Mouse (Mus musculus): Measurements from ENCODE around the gene Pitpnb.

The Pitpnb gene

DNA sequence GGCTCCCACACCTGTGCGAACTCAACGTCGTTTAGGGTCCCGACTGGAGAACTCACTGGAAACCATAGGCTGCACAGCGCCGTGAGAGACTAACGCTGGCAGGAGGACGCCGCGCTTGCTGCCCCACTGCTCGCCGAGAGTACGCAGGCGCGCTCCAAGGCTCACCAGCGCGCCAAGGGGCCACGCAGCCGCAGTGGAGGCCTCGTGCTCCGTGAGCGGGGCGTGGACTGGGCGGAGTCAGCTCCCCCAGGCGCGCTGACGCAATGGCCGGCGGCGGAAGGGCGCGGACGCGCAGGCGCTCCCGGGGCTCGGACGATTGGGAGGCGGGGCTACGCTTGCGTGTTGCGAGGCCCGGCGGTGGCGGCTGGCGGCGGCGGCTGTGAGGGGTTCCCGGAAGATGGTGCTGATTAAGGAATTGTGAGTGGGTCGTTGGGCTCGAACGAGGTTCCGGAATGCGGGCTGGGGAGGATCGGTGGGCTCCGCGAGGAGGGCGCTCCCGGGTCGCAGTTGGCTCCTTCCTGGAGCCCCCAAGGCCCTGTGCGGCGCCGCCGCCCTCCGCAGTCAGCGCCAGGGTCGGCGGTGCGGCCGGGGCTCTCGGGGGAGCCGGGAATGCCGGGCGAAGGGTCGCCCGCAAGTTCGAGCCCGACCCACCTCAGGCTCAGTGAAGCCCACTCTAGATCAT is at the start of gene Pitpnb:
Gene Pitpnb, plus strand, starts transcription at position 347 of the 682 bp plus-strand sequence.
- peak; percentile 99 for DNase-seq

DNA sequence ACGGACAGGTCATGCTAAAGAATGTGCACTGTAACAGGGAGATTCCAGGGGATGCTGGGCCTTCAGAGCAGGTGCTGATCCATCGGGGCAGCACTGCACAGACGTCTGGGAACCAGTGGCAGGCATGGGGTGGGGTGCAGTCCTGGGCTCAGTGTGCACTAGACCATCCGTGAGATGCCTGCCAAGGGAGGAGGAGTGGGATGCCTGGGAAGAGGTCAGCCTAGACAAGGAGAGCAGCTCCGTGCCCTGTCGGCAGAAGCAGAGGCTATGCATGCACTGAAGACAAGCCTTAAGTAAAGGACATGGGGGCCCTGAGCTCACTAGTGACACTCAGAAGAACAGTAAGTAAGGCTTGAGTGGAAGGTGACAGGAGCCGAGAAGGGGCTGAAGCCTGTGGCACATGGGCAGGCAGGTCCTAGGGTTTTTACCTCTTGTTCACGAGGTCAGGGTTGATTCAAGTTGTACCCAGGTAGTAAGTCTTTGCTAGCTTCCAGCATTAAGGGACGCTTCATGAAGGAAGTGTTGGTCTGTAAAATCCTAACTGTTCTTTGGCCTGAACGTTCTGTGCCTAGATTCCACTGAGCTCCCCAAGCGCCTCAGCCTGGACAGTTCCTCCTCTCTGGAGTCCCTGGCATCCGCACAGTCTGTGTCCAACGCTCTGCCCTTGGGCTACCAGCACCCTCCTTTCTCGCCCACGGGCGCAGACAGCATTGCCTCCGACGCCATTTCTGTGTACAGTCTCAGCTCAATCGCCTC is 46.0 kb upstream of the Pitpnb start:
- no peak for DNase-seq

DNA sequence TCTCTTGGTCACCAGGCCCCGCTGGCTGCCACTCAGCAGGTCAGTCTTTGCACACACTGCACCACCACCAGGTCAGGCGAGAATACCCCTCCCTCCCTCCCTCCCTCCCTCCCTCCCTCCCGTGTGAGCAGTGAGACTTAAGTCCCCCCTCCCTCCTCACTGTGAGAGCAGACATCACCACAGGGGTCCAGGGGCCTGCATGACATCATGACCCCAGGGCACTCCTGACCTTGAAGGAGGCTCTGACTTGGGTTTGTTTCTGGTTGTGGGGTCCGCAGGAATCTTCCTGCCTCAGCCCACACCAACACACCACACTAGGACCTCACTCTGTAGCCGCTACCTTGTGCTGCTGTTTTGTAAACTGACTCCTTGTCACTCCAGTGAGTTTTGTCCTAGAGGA is 43.0 kb upstream of the Pitpnb start:
- DNase-seq, result no peak

DNA sequence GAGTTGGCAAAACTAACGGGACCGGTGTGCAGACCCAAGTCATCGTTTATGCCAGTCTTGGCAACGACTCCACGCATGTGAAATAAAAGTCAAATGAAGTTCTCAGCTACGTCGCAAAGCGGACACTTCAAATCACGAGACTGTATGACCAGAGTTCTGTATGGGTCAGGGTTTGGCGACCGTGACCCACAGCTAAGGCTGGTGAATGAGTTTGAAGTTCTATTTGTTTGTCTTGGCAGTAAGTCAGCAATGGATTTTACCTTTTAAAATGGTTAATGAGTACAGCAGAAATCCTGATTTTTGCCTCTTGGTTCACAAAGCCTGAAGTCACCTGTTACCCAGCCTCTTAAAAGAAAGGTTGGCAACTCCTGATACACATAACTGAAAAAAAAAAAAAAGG is 42.1 kb upstream of the Pitpnb start:
- DNase-seq, result peak in 1 of 2 experiments; percentile 38

DNA sequence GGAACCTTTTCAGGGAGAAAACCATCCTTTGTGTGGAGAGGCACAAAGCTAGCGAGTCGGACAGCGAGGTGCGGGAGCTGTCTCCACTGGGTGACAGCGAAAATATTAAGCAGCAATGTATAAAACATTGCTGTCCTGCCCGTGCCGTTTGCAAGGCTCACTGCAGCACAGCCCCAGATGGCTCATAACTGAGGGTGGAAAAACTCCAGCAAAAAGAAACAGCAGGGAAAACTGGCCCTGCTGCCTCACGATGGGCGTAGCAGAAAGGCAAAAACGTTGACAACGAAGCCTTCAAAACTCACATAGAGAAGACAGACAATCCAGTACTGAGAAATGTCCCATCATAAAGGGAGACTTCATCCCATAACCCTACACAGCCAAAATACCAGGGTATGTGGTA is 40.5 kb upstream of the Pitpnb start:
- DNase-seq, result no peak

DNA sequence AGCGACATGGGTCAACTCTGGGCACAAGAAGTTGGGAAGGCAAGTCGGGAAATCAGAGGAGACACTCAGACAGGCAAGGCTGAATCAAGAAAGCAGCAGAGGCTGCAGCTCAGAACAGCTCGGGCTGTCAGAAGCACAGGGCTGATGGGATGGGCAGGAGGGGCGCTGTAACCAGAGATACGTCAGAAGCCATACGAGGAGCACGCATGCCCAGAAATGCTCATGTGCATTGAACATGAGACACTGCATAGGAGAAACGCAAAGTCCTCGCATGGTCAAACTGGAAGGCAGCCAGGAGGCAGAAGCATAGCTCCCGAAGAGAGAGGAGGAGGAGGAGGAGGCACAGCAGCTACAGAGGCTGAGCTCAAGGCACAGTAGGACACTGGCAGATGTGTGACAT is 38.9 kb upstream of the Pitpnb start:
- DNase-seq, result peak in 1 of 2 experiments; percentile 45

DNA sequence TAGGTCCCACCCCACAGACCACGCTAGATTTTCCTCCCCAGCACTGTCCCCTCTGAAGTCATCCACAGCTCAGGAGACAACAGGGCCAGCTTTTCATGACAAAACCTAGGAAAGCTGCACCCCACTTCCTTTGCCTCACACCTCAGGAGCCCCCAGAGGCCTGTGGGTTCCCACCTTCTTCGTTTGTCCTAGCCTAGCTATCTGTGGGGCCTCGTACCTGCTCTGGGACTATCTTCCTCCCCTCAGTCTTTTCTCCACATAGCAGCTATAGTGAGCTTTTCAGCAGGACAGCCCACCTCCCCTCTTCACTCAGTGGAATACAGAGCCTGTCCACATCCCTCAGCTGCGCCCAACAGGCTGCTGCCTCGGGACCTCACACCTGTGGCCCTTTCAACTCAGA is 32.8 kb upstream of the Pitpnb start:
- peak in 1 of 2 experiments; percentile 8 for DNase-seq

DNA sequence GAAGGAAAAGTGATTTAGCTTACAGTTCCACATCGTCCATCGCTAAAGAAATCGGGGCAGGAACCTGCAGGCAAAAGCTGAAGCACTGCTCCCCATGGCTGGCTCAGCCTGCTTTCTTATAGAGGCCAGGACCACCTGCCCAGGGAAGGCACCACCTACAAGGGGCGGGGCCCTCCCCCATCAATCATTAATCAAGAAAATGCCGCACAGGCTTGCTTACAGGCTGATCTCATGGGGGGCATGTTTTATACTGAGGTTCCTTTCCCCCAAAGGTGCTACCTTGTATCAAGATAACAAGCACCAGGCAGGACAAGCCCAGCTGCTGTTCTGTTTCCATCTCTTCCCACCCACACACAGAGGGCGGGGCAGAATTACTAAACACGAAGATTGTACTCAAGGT is 31.9 kb upstream of the Pitpnb start:
- DNase-seq, result peak in 1 of 2 experiments; percentile 11

DNA sequence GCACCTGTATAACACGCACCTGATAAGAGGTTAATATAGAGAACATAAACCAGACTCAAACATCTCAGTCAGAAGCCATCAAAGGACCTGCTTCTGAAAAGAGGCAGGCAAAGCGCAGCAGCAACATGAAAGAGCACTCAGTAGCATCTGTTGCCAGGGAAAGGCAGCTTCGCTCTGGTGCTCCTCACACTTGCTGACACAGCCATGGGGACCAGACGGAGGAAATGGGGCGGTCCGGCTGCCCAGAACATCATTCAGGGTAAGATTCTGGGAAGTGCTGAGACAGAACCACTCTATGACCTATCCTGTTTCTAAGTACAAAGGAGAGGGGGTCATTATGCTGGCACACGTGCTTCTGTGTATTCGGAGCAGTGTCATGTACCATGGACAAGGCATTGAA is 29.8 kb upstream of the Pitpnb start:
- DNase-seq, result no peak

DNA sequence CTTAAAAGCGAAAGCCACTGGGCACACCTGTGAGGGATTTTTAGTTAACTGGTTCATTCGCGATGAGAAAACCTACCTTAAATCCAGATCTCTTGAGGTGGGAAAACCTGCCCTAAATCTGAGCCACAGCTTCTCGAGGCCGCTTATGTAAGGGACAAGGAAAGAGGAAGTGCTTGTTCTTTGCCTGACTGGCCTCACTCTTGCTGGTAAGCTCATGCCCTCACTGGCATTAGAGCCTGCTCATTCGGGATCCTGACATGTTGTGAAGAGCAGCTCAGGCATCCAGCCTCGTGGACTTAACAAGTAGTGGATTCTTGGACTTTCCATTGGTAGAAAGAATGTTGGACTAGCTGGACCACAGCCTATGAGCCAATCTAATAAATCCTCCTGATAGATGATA is 28.8 kb upstream of the Pitpnb start:
- DNase-seq, result peak in 1 of 2 experiments; percentile 7

DNA sequence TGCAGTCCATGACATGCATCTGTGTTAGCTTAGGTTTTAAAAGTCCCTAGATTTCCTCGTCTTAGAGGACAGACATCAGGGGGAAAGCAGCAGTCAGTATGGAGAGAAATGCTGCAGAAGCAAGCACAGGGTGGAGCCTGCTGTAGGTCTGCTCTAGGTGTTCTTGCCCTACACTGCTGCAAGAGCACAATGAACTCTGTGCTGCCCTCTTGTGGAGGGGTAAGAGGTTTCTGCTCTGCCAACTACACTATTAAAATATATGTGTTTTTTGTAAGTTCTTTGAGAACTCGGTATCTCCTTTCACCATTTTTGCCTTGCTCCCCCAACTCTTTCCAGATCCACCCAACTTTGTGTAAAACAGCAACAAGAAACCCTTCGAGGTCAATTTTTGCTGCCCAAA is 25.8 kb upstream of the Pitpnb start:
- no peak for DNase-seq

DNA sequence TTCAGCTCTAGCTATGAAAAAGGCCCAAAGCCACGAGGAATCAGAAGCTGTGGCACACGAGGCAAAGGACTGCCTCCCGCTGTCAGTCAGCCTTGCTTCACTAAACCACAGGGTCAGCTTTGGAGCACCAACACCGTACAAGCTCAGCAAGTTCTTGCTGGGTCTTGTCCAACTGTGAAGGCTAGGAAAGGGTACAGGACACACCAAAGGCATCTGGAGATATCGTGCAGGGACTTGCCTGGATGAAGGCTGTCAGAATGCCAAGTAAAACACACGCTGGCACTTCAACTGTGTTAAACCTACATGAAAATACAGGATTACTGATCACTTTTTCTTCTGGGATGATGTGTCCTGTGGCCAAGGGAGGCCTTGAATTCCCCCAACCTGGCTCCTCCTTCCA is 20.4 kb upstream of the Pitpnb start:
- no peak for DNase-seq

DNA sequence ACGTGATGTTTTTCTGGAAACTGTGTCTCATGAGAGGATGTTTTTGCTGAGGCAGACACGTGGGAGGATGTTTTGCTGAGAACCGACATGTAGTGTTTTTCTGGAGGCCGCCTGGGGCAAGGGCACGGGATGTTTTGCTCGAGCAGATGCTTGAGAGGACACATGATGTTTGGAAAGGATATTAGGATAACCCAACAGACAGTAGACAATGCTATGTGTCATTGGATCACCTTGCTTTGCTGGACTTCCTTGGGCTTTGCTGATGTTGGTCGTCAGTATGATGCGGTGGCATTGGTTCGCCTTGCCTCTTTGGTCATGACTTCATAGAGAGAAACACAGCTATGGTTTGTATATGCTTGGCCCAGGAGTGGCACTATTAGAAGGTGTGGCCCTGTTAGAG is 16.7 kb upstream of the Pitpnb start:
- DNase-seq, result no peak

DNA sequence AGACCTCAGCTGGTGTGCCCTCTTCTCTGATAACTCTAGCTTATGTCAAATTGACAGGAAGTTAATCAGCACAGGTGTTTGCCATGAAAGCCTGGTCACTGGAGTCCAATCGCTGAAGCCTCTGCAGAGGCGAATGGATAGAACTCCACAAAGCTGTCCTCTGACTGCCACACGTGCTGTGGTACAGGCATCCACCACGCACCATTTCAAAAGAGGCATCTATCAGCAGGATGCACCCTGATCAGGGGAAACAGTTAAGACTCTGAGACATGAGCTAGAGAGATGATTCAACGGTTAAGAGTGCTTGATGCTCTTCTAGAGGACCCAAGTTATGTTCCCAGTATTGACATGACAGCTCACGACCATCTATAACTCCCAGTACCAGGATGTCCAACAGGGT is 15.5 kb upstream of the Pitpnb start:
- no peak for DNase-seq

DNA sequence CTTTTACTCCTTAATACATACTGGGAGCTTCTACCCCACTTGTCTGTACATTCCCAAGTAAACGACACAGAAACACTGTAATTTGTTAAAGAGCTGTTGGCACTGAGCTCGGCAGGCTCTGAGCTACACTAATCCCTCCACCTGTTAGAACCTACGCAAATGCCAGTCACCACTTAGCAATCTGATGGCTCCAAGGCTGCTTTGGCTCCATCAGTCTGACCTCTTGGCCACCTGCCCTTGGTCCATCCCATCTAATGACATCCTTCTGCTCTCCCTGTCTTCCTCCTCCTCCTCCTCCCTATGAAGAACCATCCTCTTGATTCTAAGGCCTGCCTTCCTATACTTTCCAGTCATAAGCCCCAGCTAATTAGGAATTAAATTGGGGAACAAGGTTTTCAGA is 13.0 kb upstream of the Pitpnb start:
- DNase-seq, result no peak

DNA sequence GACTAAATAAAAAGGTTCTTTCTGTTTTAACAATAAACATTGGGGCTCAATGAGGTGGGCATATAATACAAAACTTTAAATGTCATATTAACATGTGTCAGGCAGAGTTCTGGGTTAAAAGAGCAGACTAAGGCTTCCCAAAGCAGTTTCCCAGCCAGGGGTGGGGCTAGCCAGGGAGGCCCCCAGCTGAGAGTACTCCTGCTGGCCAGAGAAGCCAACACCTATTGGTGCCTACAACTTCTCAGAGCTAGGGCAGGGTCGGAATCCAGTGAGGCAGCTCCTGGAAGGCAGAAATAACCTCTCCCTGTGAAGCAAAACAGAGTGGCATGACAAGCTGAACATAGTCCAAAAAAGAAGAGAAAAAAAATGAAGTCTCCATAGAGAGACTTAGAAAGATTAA is 11.6 kb upstream of the Pitpnb start:
- DNase-seq, result no peak

DNA sequence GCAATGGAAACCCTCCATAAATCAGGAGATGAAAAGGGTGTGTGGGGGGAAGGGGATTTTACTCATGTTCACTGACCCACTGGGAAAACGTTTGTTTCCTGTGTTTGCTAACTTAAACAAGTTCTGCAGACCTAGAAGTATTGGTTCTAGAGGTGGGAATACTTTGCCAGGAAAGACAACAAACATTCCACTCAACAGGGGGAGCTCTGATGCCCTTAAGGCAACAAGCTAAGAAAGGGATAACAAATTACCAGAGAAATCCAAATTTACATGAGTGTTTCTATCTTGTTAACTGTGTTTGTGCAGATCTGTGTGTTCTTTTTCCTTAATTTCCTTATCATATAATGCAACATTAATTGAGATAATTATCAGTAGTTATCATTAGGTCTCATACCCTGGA is 4.8 kb upstream of the Pitpnb start:
- no peak for DNase-seq

DNA sequence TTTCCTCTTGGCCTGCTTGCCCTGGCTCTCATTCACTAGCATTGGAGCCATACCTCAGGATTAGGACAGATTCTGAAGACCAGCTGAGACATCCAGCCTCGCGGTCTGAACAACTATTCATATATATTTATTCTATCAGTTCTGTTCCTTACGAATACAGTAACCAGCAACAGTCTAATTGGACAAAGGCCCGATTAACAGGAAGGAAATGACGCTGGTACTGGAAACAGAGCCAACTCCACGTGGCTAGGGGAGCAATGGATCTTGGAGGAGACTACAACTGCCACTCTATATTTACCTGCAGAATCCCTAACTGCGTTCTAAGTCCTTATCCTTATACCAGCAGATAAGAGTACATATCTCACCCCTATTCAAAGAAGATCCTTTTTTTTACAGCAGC is 3.1 kb upstream of the Pitpnb start:
- peak in 1 of 2 experiments; percentile 27 for DNase-seq

DNA sequence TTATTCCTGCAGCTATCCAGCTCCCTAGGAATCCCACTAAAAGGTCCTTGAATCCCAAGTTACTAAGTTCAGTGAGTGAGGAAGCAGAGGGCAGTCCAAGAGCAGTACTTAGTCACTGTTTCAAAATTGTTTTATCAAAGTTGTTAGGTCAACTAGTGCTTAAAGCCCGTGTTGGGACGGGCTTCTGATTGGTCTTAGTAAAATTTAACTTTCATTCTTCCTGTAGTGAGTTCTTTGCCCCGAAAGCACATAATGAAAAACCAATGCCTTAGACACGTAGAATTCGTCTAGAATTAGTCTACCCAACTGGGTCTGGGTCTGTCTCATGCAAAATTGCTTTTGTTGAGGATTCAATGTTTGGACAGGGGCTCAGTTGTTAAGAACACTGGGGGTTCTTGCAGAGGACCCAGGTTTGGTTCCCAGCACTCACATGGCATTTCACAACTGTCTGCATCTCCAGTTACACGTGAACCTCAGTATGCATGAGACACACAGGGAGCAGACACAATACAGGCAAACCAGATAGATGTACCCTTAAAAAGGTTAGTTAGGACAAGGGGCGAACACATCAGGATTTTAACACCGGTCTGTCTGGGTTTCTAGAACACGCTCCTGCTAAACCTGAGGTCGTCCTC is 664 bp upstream of the Pitpnb start:
- no peak for DNase-seq

DNA sequence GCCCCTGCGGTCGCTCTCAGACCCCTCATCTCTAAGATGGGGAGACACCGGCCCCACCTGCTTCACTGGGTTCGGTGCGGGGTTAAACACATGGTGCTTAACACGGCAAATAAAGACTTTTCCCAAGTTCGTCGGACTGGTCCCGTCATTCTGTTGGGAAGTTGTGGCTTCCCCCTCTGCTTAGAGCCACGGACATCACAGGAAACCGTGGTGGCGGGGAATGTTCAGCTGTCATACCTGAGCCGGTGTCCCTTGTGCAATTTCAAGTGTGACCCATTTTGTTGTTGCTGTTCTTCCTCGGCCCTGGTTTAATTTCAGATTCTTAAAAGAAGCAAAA is 504 bp downstream of the Pitpnb start:
- DNase-seq, result no peak

DNA sequence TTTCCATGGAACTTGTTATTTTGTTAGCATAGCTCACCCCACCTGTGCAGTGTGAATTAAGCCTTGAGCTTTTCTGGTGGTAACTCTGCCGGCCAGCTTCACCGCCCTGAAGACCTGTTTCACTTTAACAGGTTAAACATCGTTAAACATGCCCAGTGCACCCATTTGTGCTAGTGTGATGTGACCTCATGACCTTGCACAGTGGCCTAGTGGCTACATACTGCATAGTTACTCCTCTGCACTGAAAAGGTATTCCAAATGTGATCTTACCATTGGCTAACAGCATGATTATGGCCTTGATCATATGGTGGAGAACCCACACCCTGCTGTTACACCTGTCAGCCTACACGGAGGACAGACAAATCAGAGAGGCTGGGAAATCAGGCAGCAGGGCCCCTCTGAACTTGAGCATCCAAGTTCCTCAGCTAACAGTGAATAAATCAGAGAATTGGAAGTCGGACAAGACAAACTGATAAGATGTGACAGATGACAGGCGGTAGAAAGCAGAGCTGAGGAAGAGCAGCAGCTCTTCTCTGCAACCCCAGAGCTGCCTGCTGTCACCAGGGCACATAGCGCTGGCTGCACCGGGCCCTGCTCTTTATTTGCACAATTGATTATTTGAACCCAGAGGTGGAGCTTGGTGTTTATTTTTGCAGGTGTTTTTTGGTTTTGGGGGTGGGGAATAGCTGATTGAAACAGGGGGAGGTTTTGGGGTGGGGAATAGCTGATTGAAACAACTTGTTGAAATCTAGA is 5.6 kb downstream of the Pitpnb start:
- no peak for DNase-seq

DNA sequence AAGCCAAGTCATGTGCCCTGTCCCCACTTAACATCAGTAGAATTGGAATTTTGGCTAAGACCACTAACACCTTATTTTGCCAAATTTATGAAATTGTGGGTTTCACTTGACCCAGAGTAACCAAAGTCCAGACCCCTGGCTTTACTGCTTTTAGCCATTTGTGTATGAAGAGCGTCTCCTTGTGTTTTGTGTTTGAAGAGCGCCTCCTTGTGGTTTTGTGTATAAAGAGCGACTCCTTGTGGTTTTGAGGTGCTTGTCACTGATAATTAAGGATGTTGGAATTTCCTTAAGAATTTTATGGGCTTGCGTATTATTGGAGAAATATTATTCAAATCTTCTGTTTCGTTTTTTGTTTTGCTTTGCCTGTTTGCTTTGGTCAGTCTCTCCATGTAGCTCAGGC is 11.0 kb downstream of the Pitpnb start:
- DNase-seq, result peak in 1 of 2 experiments; percentile 36

DNA sequence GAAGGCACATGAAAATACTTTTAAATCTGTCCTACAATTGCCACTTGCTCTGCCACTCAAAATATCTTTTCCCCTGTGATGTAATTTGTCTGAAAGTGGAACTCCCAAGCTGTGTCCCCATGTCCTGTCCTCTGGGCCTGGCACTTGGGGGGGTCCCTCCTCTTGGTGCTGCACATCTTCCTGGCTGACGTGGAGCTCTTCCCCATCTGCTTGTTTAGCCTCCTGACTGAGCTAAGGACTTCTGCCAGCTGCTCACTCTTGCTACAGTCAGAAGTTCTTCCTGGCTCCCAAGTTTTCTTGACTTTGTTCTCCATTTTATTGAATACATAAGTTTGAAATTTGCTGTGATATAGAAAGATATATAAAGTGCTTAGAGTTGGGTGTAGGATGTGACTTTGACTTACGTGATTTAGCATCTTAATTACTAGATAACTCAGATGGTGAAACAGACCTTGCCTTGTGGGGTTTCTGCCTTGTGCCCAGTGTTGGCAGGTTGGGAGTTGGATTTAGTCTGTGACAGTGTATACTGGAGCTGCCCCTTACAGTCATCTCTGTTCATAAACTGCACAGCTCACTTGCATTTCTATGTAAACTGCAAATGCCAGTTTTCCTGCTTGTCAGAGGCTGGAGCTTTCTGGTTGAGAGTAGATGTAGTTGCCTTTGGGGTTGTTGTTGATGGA is 14.3 kb downstream of the Pitpnb start:
- no peak for DNase-seq
